Mouse (Mus musculus): ENCODE data around the gene Rapgef4. TPM values are rescaled to one million over a fixed set of nuclear protein-coding genes. Genes with fewer than 3 reads are reported as not detected.

The Rapgef4 gene
- total and polyA plus RNA-seq, 2 experiments = 66.1 to 223 TPM

DNA sequence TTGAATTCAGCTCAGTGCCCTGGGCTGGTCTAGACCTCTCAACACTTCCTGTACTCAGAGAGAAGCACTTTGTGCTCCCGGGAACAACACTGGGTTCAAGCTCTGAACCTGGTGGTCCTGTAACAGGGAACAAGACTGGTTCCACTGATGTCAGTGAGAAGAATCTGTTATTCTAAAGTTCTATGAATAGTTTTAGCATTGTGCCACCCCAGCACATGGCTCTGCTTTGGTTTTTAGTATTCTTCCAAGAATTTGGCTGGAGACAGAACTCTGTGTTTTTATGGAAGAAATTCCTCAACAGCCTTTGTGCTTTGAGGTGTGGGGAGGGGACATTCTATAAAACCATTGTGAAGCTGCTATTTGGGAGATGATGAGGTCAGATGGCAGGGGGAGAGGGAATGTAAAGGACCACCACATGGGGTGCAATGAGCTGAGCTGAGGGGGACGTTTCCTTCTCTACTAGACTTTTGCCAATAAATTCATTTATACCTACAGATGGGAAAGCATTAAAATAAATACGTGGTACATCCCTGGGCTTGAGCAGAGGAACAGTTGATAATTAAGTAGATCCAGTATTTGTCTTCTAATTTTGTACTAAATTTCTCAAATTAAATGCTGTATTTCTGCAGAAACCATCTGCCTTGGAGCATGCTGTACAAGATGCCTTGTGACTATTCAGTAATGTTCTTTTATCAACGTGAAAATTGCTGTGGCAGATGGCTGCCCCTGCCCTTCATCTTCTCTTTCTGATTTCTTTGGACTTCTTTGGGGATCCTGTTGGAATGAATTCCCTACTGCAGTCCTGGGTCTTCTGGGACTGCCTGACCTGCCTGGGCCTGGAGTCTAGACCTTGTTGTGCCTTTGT lies 127.6 kb downstream of the Rapgef4 start:
- Histone ChIP-seq H3K27me3 (ENCODE audit: control insufficient read depth, insufficient read depth, low read length) (no peaks in the 10 kb centered on the region), H3K79me2 (ENCODE audit: control insufficient read depth, insufficient read depth, low read length) (no peaks in the 10 kb centered on the region), H3K27ac (replicated peaks; ENCODE audit: insufficient read depth, low read depth, low read length) (no peak overlapping the region), H3K9ac (ENCODE audit: low read depth, low read length) (no peak overlapping the region), H3K4me3 (ENCODE audit: insufficient read depth, low read depth, low read length) (no peak overlapping the region), H3K4me1 (ENCODE audit: control insufficient read depth, insufficient read depth, low read length) (no peaks in the 10 kb centered on the region), H3K36me3 (ENCODE audit: control insufficient read depth, insufficient read depth, low read length) (no peaks in the 10 kb centered on the region)
- TF ChIP-seq CTCF (IDR thresholded peaks at IDR 0.05; ENCODE audit: low read depth, low read length) (no peak), POLR2A (IDR thresholded peaks at IDR 0.05; ENCODE audit: extremely low read depth, insufficient read depth, low read length) (no peak)
- WGBS = 84% methylated on average over 4 of the region's 4 CpGs
- DNase-seq (ENCODE audit: extremely low read depth, low read depth, low spot score) = no peak

DNA sequence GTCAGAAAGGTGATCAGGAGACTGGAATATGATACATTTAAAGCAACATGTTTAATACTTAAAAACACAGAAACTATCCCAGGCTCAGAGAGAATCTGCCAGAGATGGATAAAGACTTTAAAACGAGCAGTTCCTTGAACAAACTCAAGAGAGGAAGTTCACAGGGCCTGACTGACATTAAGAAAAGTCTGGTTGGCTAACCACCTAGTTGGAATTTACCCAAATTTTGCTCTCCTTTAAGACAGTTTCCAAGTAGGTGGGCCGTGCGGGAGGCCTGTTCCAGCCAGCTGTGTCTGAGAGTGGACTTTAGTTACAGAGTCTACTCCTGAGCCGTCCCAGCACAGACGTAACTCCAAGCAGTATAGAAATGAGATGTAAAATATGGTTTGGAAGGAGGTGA lies 129.4 kb downstream of the Rapgef4 start:
- TF ChIP-seq CTCF (IDR thresholded peaks at IDR 0.05; ENCODE audit: low read depth, low read length) (no peak), POLR2A (IDR thresholded peaks at IDR 0.05; ENCODE audit: extremely low read depth, insufficient read depth, low read length) (no peak)
- 89% methylated on average over 5 of the region's 5 CpGs for WGBS

DNA sequence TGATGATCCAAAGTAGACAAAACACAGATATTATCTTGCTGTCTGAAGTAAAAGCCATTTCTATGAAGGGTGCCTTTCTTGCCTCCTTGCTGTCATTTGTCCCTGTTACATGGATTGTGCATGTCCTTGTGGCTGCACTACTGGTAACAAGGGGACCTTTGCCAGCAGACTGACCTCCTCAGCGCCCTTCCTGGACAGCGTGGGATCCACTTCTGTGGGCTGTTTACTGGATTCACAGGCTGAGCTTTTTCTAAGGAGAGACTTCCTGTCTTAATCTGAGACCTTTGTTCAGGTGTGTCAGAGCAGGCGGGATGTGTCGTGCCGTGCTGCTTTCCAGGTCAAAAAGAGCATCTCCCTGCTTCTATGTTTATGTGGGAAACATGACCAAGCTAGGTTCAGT lies 132.7 kb downstream of the Rapgef4 start:
- Histone ChIP-seq H3K79me2 (ENCODE audit: control insufficient read depth, insufficient read depth, low read length) (no peaks in the 10 kb centered on the region), H3K27ac (replicated peaks; ENCODE audit: insufficient read depth, low read depth, low read length) (peak overlapping the region; percentile 23), H3K9ac (ENCODE audit: low read depth, low read length) (no peak overlapping the region), H3K4me3 (ENCODE audit: insufficient read depth, low read depth, low read length) (no peak overlapping the region), H3K36me3 (ENCODE audit: control insufficient read depth, insufficient read depth, low read length) (no peaks in the 10 kb centered on the region), H3K27me3 (ENCODE audit: control insufficient read depth, insufficient read depth, low read length) (no peaks in the 10 kb centered on the region), H3K4me1 (ENCODE audit: control insufficient read depth, insufficient read depth, low read length) (peaks cover 5% of the 10 kb centered on the region; the same call in 1 of the 2 replicates)
- no peak for DNase-seq (ENCODE audit: extremely low read depth, low read depth, low spot score)
- 72% methylated on average over 5 of the region's 5 CpGs for WGBS
- TF ChIP-seq CTCF (IDR thresholded peaks at IDR 0.05; ENCODE audit: low read depth, low read length) = no peak
- no peak for TF ChIP-seq POLR2A (IDR thresholded peaks at IDR 0.05; ENCODE audit: extremely low read depth, insufficient read depth, low read length)

More for the DNA sequence above, 129.4 kb downstream of the Rapgef4 start:
- Histone ChIP-seq H3K27ac (replicated peaks; ENCODE audit: insufficient read depth, low read depth, low read length) (no peak overlapping the region), H3K36me3 (ENCODE audit: control insufficient read depth, insufficient read depth, low read length) (no peaks in the 10 kb centered on the region), H3K9ac (ENCODE audit: low read depth, low read length) (no peak overlapping the region), H3K4me3 (ENCODE audit: insufficient read depth, low read depth, low read length) (no peak overlapping the region), H3K4me1 (ENCODE audit: control insufficient read depth, insufficient read depth, low read length) (peaks cover 5% of the 10 kb centered on the region; the same call in 1 of the 2 replicates), H3K79me2 (ENCODE audit: control insufficient read depth, insufficient read depth, low read length) (no peaks in the 10 kb centered on the region), H3K27me3 (ENCODE audit: control insufficient read depth, insufficient read depth, low read length) (no peaks in the 10 kb centered on the region)
- DNase-seq (ENCODE audit: extremely low read depth, low read depth, low spot score) = no peak

DNA sequence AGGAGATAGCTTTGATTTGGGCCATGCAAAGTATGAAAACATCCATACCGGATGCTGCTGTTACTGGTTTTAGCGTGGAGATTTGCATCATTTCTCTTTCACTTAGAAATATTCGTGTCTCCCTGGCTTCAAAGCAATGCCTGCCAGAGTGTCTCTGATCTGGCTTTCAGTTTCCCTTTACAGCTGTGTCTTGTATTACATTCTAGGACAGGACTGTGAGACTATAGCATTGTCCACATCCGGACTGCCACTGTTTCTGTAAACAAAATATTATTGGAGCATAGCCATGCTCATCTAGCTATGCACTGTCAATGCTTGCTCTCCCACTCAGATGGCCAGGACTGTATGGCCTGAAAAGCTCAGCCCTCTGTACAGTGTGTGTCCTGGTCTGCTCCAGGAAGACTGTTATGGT lies 133.1 kb downstream of the Rapgef4 start:
- Histone ChIP-seq H3K79me2 (ENCODE audit: control insufficient read depth, insufficient read depth, low read length) (no peaks in the 10 kb centered on the region), H3K27me3 (ENCODE audit: control insufficient read depth, insufficient read depth, low read length) (no peaks in the 10 kb centered on the region), H3K36me3 (ENCODE audit: control insufficient read depth, insufficient read depth, low read length) (no peaks in the 10 kb centered on the region), H3K27ac (replicated peaks; ENCODE audit: insufficient read depth, low read depth, low read length) (peak overlapping the region; percentile 23), H3K4me1 (ENCODE audit: control insufficient read depth, insufficient read depth, low read length) (peaks cover 5% of the 10 kb centered on the region; the same call in 1 of the 2 replicates), H3K4me3 (ENCODE audit: insufficient read depth, low read depth, low read length) (no peak overlapping the region), H3K9ac (ENCODE audit: low read depth, low read length) (no peak overlapping the region)
- DNase-seq (ENCODE audit: extremely low read depth, low read depth, low spot score) = no peak
- WGBS = 64% methylated on average over 4 of the region's 4 CpGs
- TF ChIP-seq CTCF (IDR thresholded peaks at IDR 0.05; ENCODE audit: low read depth, low read length) = no peak
- TF ChIP-seq POLR2A (IDR thresholded peaks at IDR 0.05; ENCODE audit: extremely low read depth, insufficient read depth, low read length) = no peak

DNA sequence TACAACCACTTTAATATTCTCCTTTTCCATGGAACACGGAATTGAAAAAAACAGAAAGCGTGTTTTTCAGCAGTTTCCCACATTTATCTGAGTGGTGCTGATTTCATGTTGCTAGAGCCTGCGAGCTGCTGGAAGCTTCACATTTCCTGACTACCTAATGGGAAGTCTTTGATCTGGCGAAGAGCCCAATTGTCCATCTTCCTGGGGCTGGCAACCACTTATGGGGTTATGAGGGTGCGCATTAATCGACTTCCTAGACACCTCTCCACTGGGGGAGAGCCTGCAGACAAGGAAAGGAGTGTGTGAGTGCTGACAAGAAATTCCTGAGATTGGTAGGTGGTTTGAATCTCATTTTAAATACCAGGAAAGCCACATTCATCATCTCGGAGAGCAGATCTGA lies 135.1 kb downstream of the Rapgef4 start:
- Histone ChIP-seq H3K79me2 (ENCODE audit: control insufficient read depth, insufficient read depth, low read length) (no peaks in the 10 kb centered on the region), H3K9ac (ENCODE audit: low read depth, low read length) (no peak overlapping the region), H3K36me3 (ENCODE audit: control insufficient read depth, insufficient read depth, low read length) (no peaks in the 10 kb centered on the region), H3K4me1 (ENCODE audit: control insufficient read depth, insufficient read depth, low read length) (peaks cover 7% of the 10 kb centered on the region; the same call in 1 of the 2 replicates), H3K4me3 (ENCODE audit: insufficient read depth, low read depth, low read length) (no peak overlapping the region), H3K27me3 (ENCODE audit: control insufficient read depth, insufficient read depth, low read length) (no peaks in the 10 kb centered on the region), H3K27ac (replicated peaks; ENCODE audit: insufficient read depth, low read depth, low read length) (no peak overlapping the region)
- no peak for DNase-seq (ENCODE audit: extremely low read depth, low read depth, low spot score)
- no peak for TF ChIP-seq POLR2A (IDR thresholded peaks at IDR 0.05; ENCODE audit: extremely low read depth, insufficient read depth, low read length)
- no peak for TF ChIP-seq CTCF (IDR thresholded peaks at IDR 0.05; ENCODE audit: low read depth, low read length)
- 80% methylated on average over 7 of the region's 7 CpGs for WGBS

DNA sequence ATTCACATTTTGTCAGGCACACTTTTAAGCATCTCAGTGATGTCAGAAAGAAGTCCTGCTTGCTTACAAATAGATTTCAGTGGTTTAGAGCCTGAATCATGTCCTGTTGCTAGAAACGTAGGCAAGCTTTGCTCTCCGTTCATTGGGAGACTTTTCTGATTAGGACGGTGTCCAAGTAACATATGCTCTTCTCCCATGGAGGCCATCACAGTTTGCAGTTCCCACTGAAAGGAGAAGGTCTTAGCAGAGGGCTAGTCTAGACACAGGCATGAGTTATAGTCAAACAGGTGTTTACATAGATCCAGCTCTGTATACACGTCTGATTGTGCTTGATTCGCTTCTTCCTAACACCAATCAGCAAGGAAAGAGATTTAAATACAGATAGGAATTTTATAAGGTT lies 135.7 kb downstream of the Rapgef4 start:
- Histone ChIP-seq H3K36me3 (ENCODE audit: control insufficient read depth, insufficient read depth, low read length) (no peaks in the 10 kb centered on the region), H3K4me3 (ENCODE audit: insufficient read depth, low read depth, low read length) (no peak overlapping the region), H3K79me2 (ENCODE audit: control insufficient read depth, insufficient read depth, low read length) (no peaks in the 10 kb centered on the region), H3K9ac (ENCODE audit: low read depth, low read length) (no peak overlapping the region), H3K27me3 (ENCODE audit: control insufficient read depth, insufficient read depth, low read length) (no peaks in the 10 kb centered on the region), H3K27ac (replicated peaks; ENCODE audit: insufficient read depth, low read depth, low read length) (no peak overlapping the region), H3K4me1 (ENCODE audit: control insufficient read depth, insufficient read depth, low read length) (peaks cover 7% of the 10 kb centered on the region; the same call in 1 of the 2 replicates)
- TF ChIP-seq CTCF (IDR thresholded peaks at IDR 0.05; ENCODE audit: low read depth, low read length) (no peak), POLR2A (IDR thresholded peaks at IDR 0.05; ENCODE audit: extremely low read depth, insufficient read depth, low read length) (no peak)
- DNase-seq (ENCODE audit: extremely low read depth, low read depth, low spot score) = no peak
- 83% methylated on average over 5 of the region's 5 CpGs for WGBS

Measured in liver, adult 2 months (tissue).